Mouse (Mus musculus): ENCODE data around the gene Gm14525.
"Not testable (repeated sequence)": the region's sequence is repeated elsewhere in the genome, so short reads cannot be mapped to it uniquely, and the experiment has no call there.

The Gm14525 gene

DNA sequence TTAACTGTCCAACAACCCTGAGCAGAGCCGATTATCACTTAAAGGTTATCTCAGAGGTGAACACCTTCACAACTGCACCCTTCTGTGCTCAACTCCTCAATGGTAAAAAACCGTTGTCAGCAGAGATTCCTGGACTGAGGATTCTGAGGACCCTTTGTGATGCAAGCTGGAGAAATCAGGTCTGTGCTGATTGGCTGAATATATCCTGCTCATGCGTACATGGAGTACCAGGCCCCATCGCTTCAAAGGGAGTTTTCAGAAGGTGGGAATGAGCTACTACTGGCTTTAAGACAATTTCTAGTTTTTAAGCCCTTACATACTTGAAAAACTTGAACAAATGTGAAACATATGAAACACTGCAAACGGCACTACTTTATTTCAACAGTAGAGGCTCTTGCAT is at the start of gene Gm14525:
TSS of gene Gm14525 (minus strand) at position 101 of the 400 bp plus-strand sequence.
- not testable (repeated sequence) for ATAC-seq (ENCODE audit: insufficient number of reproducible peaks, low FRiP score, low TSS enrichment)
